Mouse (Mus musculus): ENCODE data around the gene Fsd1l.

GRCm38 (mm10) chr4:53588936-53589335, 42.3 kb upstream of the Fsd1l start:
- TF ChIP-seq CTCF (IDR thresholded peaks at IDR 0.05; ENCODE audit: insufficient read depth, low read depth, low read length), result no peak
- TF ChIP-seq POLR2A (IDR thresholded peaks at IDR 0.05; ENCODE audit: insufficient read depth, low read depth, low read length), result no peak

All from olfactory bulb, adult 2 months (tissue).